Mouse (Mus musculus) adrenal gland, postnatal 10 days (tissue): Measurements from ENCODE around the gene Fam160b1. TPM values are rescaled to one million over a fixed set of nuclear protein-coding genes. Genes with fewer than 3 reads are reported as not detected.

Experiments used
- DNase-seq: peaks from one replicate; pipeline ENCODE4 v3.0.0; 2021; ENCODE audit warnings: mixed read lengths
- total RNA-seq, 2 experiments: library from RNA; stranded (reverse); gene quantifications; 2 replicates each; pipeline ENCODE4 v1.2.3; 2021

Gene Fam160b1
- total RNA-seq, 2 experiments from 2014 or later = 20.4 to 23.5 TPM

DNA sequence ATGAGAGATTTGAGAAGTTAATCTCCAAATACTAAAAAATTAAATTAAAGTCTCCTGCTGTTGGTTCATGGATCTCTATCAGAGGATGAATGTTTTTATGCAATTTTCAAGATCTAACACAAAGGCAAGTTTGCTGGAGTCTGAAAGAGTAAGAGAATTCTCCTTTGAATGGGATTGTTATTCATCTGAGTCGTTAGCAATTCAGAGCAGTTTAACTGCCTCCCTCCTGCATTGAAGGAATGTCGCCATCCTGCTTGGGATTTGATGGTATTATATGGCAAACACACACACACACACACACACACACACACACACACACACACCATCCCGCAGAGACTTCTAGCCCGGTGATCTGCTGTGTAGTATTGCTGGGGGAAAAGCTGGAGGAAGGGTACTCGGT is 6.1 kb downstream of the Fam160b1 start:
- DNase-seq = no peak

DNA sequence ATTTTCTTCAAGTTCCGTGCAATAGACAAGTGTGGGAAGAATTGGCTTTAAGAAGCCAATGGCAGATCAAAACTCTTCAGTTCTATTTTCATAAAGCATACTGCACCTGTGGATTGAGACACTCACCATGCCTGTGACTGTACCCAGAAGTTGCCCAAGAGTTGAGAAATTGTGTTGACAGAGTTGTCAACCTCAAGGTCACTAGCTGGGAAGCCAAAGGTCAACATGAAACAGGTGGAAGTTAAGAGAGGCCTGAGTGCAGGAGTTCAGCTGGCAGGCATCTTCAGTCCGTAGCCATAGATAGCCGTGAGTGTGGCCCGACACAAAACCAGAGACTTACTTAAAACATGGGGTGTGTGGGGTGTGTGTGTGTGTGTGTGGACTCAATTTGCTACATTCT is 6.7 kb downstream of the Fam160b1 start:
- DNase-seq = peak; percentile 49

DNA sequence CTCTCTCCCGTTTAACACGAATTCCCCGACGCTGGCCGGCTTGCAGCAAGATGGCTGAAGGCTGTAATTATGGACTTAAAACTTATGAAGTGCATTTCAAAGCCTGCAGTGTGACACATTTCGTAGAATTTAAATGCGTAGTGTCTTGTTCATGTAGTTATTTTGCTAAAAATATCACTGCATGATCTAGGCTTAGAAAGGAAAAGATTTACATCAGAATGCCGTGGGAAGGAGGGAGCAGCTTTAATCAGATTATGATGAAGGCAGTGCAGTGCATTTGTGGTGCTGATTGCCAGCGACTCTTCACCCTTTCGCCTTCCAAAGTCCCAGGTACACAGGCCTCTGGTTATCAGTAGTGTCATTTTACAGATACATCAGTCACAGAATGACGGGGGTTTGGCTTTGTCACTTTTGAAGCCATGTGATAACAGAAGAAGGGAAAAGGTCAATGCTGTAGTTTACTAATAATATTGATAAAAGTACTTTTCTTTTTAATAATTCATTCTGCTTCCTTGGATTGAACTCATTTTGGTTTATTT is 7.4 kb downstream of the Fam160b1 start:
- no peak for DNase-seq

DNA sequence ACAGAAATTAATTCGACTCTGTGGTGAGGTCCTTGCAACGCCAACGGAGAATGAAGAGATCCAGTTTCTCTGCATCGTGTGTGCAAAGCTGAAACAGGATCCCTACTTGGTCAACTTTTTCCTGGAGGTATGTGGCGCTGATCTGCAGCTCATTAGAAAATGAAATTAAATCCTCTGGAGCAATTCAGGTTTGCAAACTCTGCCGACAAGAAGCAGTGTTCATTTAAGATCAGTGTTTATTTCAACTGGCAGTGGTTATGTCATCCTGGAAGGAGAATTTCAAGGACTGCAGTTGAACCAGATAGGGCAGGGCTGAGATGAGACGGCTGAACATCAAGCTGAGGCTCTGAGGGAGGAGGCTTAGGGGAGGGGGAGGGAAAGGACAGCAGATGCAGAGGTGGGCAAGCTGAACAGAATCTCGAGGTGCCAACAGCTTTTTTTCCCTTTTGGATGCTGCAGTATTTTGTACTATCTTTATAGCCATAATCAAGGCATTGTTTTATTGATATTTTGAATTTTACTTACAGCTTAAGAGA is 12.9 kb downstream of the Fam160b1 start:
- no peak for DNase-seq

DNA sequence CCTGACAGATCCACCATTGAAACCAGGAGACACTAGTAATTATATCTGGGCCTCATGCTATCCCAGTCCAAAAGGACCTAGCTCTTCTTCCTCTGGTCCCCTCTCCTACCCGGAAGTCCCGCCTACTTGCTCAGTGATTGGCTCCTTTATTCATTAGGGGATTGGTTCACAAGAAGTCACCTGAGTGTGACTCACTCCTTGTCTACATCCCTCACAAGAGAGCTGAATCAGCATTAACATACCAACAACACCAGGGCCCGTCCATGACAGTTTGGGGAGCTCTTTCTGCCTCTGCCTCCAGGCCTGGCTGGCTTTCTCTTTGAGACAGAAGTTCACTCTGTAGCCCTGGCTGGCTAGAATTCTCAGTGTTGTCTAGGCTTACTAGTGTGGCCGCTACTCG is 14.7 kb downstream of the Fam160b1 start:
- DNase-seq = no peak

DNA sequence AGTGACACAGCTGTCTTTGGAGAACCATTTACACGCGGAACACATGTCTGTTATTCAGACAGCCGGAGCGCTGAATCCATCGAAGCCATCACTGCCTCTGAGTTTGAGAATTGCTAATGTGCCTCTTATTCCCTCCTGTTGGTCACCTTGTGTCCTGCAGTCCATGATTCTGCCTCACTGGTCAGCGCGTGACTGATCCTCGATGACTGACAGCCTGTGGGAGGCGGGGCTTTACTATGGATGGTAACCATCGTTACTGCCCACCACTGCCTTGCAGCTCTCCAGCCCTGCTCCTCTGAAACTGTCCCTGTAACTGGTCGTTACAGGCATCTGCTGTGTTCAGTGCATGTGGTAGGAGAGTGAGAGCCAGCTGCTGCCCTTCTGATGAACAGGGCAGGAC is 15.3 kb downstream of the Fam160b1 start:
- DNase-seq = no peak

DNA sequence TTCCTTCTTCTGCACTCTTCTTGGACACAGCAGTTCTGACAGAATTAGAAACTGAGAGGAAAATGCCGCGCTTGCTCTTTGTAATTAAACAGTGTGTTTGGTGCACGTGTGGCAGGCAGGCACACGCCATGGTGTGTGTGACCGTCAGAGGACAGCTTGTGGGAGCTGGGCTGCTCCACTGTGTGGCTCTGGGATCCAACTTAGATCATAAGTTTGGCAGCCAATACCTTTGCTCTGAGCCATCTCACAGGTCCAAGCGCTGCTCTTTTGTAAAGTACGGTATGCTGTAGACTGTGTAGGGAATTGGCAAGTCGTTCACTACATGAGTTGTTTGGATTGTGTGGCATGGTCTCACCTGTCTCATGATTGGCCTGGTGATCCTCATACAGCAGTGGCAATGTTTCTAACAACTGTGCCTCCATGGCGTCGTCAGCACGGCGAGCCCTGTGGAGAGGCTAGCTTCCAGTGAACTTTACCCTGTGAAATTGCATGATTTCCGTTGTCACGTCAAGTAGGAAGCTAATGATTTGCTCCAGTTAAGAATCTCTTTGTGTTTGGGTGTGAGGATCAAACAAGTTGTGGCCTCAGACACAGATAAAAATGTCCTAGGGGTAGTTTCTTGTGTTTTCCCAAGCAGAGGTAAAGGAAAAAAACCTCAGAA is 16.7 kb downstream of the Fam160b1 start:
- no peak for DNase-seq

DNA sequence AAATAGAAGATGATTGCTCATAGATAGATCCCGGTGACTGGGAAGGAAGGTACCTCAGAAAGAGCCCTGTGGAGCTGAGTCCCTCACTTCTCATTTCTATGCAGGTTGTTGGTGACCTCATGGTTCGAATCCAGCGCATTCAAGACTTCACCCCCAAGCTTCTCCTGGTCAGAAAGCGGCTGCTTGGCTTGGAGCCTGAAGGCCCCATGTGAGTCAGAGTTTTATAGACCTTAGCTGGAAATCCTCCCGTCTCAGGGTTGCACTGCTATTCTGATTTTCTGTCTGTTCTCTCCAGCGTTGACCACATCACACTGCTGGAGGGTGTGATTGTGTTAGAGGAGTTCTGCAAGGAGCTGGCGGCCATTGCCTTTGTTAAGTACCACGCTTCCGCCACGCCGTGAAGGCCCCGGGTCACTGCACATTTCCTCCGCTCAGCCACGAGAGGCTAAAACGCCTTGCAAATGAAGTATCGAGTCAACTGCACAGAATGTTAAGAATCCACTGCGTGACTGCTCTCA is 25.8 kb downstream of the Fam160b1 start:
- peak; percentile 47 for DNase-seq

DNA sequence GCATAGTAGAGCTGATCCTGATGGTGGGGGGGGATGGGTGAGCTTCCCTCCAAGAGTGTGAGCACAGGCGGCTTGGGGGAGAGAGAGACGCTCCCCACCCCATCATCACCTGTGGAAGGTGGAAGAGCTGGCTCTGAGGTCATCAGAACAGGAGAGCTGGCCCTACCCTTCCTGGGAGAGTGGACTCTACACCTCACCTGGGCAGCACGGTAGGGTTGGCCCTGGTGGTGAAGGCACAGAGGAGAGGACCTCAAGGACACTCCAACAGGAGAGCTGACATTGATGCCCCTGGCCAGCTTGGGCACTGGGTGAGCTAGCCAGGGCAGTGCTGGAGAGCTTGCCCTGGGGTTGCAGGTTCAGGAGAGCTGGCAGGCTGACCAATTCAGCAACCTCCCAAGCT is 31.1 kb downstream of the Fam160b1 start:
- no peak for DNase-seq

DNA sequence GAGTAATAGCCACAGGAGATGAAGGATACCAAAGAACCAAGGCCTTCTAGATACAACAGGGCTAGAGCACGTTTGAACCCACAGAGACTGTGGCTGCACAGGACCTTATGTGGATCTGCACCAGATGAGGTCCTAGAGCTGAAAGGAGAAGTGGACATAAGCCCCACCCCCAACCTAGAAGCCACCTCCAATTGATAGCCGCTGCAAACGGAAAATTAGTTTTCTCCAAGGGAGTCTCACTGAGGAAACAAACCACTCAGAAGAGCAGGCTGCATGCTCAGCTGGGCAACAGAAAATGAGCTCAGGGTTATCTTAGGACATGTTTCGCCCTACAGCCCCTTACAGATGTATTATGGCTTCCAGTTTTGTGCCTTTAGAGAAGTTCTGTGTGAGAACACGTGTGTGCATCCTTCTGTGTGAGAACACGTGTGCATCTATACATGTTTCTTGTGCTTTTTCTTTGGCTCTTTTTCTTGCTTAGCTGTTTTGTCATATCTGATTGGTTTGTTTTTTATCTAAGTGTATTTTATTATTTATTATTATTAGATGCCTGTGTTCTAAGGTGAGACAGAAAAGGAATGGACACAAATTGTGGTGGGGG is 33.0 kb downstream of the Fam160b1 start:
- DNase-seq = no peak

DNA sequence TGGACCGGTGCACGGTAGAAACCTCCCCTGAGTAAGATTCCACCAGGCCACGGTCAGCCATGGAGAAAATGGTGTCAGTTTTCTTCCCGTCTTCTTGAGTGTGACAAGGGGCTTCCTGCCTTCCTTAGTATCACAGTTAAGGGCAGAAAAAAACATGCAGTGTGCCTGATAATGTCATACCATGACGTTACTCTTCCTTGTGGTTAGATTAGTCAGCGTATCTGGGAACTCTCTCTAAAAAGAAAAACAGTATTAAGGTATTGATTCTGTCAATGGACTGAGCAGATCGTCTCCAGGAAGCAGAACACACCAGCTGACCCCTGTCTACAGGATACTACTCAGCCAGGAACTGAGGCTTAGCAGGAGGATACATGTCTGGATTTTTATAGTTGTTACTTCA is 36.1 kb downstream of the Fam160b1 start:
- DNase-seq = no peak

DNA sequence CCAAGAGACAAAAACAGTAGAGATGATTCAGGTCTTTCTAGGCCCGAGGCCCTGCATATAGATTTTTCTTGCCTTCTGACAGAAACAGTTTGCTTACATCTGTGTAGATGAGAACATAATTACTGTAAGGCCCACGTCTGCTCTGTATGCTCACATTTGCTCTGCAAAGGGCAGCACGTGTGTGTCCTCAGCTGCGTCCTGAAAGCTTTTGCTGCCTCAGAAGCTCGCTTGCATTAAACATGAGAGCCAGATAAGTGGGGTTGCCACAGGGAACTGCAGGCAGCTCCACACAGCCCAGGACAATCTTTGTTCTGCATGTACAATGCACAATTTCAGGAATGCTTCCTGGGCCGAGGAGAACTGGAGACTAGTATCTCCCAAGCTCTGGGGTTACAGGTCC is 41.9 kb downstream of the Fam160b1 start:
- no peak for DNase-seq

DNA sequence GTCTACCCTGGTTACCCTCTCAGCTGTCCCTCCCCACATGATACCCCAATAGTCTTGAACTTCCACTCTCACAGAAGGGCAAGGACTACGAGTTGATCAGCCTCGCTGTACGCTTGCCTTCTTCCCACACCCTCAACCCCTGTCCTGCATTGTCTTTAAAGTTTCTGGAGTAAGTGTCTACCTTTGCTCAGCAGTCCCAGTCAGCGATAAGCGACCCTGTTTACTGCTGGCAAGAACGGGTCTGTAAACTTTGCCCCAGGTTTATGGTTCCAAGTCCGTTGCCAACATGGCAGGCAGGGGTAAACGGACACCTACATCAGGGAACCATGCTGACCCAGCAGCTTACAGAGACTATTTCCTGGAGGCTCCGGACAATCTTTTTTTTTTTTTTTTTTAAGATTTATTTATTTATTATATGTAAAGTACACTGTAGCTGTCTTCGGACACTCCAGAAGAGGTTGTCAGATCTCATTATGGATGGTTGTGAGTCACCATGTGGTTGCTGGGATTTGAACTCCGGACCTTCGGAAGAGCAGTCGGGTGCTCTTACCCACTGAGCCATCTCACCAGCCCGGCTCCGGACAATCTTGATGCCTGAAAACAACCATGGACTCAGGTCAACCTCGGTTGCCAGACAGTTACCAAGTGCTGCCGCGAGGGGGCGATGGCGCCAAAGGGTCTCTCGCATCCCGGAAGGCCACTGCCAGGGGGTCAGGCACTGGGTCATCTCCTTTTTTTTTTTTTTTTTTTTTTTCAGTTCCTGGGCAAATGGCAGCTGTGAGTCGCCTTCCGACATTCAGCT is 43.4 kb downstream of the Fam160b1 start:
- DNase-seq = peak; percentile 91

DNA sequence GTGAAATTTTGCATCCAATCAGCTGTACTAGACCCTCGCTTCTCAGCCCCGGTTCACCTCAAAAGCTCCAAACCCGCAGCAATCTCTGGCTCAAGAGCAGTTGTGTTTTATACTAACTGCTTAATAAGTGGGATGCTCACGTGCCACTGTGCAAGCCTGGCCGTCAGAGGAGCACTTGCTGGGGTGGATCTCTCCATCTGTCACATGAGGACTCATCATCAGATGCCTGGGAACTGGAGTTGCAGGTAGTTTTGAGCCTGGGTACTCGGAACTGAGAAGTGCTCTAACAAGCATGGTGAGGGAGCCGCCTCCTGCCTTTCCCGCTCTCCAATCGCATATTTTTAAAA is 44.0 kb downstream of the Fam160b1 start:
- no peak for DNase-seq

DNA sequence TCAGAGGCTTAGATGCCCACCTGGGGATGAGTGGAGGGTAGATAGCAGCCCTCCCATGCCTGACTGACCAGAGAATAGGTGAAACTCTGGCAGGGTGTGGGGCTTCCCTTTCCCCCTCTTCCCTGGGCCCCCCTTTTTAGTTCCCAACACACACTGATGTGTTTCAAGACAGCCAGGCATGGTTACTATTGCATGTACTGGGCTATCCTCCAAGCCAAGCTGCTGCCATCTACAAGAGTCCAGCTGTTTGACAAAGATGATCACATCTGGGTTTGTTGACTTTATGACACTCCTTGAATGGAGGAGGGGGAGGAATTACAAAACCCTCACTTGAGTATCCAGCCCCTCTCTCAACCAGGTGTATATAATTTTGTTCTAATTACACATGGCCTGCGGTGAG is 47.5 kb downstream of the Fam160b1 start:
- DNase-seq = no peak

DNA sequence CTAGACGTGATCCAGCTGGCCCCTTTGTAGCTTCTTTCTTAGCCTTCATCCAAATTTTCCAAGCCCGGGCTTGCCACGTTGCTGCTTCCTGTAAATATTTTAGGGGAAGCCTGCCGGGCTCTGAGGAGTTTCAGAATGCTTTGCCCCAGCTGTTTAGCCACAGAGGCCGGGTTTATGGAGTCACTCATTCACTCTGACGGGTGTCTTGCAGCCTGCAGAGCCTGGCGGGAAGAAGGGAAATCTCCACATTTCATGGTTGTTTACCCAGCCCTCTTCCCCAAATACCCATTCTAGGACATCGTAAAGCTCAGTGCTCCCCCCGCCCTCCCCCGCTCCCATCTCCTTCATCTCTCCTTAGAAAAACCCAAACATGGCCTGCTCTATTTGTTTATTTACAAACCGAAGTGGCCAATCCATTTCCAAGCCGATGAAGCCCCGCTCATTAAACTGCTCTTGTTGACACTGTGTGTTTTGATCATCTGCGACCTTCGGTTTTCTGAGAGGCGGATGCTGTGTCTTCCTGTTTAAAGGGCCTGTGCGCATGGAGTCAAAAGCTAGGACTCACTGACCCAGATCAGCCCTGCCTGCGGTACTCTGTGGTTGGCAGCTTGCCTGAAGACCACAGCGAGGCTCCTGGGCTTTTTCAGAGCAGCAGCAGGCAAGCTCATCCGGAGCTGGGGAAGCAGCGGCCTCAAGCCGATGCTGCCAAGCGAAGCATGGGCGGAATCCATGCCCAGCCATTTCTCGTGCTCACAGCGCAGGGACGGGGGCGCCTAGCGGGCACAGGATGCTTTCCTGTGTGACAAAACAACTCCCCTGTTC is 51.1 kb downstream of the Fam160b1 start:
- peak; percentile 73 for DNase-seq

DNA sequence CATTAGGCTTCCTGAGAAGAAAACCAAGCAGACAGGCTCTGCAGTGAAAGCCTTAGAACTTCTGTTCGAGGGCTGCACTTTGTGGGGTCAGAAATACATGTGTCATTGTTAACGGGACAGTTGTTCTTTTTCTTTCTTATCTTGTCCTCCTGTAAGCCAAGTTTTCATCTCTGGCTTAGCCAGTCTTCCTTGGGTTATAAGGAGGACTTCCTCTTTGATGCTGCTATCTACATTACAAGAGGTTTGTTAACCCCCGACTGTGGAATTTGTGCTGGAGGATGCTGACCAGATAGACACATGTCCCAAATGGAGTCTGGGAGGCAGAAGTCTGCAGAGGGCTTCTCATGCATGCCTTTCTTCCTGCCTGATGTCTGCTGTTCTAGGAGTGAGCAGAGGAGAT is 52.7 kb downstream of the Fam160b1 start:
- DNase-seq = no peak

DNA sequence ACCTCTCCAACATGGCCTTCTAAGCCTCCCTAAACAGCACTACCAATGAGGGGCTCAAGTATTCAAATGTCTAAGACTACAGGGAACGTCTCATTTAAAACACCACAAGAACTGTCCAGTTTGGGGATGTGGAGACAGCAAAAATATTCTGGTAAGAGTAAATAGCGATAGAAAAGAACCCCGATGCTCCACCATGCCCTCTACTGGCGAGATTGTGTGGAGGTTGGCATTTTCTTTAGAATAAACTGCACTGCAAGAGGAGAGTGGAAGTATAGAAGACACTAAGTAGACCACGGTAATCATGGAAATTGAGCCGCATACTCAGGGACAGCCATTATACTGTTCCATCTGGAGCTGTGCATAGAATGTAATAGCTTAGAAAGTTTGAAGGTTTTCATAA is 53.4 kb downstream of the Fam160b1 start:
- DNase-seq = no peak

DNA sequence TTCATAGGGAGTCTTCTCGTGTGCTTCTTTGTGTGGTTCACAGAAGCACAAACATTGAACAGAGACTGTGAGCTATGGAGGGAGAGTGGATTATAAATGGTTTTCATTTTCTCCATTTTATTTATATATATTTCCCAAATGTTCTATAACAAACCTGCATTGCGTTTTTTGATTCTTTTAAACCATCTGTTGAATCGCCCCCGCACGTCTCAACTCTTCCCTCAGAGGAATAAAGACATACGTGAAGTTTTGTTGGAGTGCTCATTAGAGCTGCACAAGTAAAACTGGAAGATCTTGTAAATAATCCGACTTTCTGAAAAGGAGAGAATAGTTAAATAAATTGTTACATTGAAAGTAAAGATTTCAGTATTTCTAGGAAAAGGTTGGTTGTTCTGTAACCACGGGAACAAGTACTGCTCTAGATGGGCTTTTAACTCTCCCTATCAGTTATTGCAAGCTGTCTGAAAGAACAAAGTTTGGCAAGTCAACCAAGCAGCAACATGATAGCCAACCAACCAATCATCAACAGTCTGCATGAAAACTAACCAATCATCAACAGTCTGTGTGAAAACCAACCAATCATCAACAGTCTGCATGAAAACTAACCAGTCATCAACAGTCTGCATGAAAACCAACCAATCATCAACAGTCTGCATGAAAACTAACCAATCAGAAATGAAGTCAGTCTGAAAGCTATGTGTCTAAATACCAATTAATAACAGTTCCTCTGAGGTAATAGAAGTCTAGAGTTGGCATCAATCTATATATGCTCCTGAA is 54.7 kb downstream of the Fam160b1 start:
- DNase-seq = no peak

DNA sequence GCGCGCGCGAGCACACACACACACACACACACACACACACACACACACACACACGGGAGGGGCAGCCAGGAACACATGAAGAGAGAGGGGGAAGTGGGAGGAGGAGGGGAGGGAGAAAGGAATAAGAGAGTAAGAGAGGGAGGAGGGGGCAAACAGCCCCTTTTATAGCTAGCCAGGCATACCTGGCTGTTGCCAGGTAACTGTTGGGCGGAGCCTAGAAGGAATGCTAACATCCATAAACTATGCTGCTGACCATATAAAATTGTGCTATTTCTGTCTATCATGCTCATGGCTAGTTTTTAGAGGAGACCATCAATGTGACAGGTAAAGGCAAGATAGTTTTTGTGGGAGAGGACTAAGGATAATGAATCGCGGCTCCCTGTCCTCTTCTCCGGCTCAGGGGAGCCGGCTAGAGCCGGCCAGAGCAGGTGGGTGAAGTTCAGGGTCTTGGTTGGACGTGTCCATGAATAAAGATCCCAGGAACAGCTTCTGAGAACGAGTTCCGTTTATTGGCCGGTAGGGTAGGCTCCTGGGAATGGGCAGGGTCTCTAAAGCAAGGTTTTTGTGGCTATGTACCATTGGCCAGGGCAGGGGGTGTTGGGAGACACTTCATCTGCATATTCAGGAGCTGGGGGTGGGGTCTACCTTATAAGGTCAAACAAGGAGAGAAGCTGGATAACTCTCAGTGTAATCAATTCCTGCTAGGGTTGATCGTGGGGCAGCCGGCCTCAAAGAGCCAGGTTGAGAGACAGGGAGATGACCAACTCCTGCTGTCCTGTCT is 57.5 kb downstream of the Fam160b1 start:
- no peak for DNase-seq
